In genomic region chr8:18000750-18001149, GRCm38 (mm10) we compare ENCODE assay signal across 15 mouse cellular contexts.
"Had no signal": no experiment of that assay in that cellular context is flagged by ENCODE, and none has a peak within 500 bp of the region (broad histone marks: within the 10 kb centered on the region; RNA-seq: fewer than 3 reads in every experiment).

No protein-coding gene starts in this region.

- H3K4me2 ChIP-seq: neural tube, embryonic 12.5 days; stomach, embryonic 15.5 days had no signal

- H3K4me3 ChIP-seq: neural tube, embryonic 12.5 days; stomach, embryonic 15.5 days had no signal

- DNase-seq: retina, postnatal 1 day; right cerebral cortex, adult 18-20 months; right cerebral cortex, postnatal 14 days; right cerebral cortex, postnatal 25 days; right cerebral cortex, postnatal 4 days; spleen, adult 18-20 months; thymus, adult 18-20 months; thymus, adult 2 months; thymus, postnatal 14 days; thymus, postnatal 25 days; thymus, postnatal 36 days; thymus, postnatal 4 days had no signal

- H3K9ac ChIP-seq: neural tube, embryonic 12.5 days; stomach, embryonic 15.5 days had no signal

- H3K27me3 ChIP-seq: neural tube, embryonic 12.5 days; stomach, embryonic 15.5 days had no signal

- H3K36me3 ChIP-seq: neural tube, embryonic 12.5 days; stomach, embryonic 15.5 days had no signal

- H3K4me1 ChIP-seq: neural tube, embryonic 12.5 days; stomach, embryonic 15.5 days had no signal

- H3K27ac ChIP-seq: neural tube, embryonic 12.5 days; stomach, embryonic 15.5 days; stomach, postnatal 0 days had no signal

- H3K9me3 ChIP-seq: neural tube, embryonic 12.5 days; stomach, embryonic 15.5 days had no signal
